Mouse (Mus musculus): ENCODE measurements at regions not wholly inside any gene's neighbourhood (a gene's known extent, or its start where the extent isn't known, plus 50 kb on each side); places are given as distances from the start of the nearest gene placed in this dataset.

- Histone ChIP-seq H3K36me3 (replicated peaks in 1 of 2; ENCODE audit: control insufficient read depth in 1 of 2, insufficient read depth in 1 of 2, low read length in 1 of 2) (no peaks in the 10 kb centered on the region), H3K4me3 (replicated peaks in 1 of 3; ENCODE audit: low read depth in 2 of 3, low read length in 2 of 3, poor library complexity in 1 of 3) (no peak overlapping the region), H3K9ac (ENCODE audit: insufficient read depth, low read depth) (no peak overlapping the region), H3K9me3 (replicated peaks; ENCODE audit: low read length) (no peaks in the 10 kb centered on the region), H3K27me3 (replicated peaks) (no peaks in the 10 kb centered on the region), H3K79me2 (replicated peaks; ENCODE audit: control insufficient read depth, extremely low read depth, insufficient read depth, poor library complexity, severe bottlenecking) (no peaks in the 10 kb centered on the region), H3K27ac (ENCODE audit: insufficient read depth, low read depth) (no peak overlapping the region), H3K4me2 (ENCODE audit: insufficient read depth, low read depth, poor library complexity, severe bottlenecking) (no peak overlapping the region), H3K4me1 (ENCODE audit: control insufficient read depth in 1 of 2, insufficient read depth in 2 of 2) (no peaks in the 10 kb centered on the region)
- dilution Hi-C loops (cut with MboI; ENCODE audit: extremely low pct_ligation_motif_present, extremely low pct_unique_long_range_greater_than_20kb, low sequenced_read_pairs) (no loop called here), in situ Hi-C loops (cut with MboI; ENCODE audit: low pct_ligation_motif_present, low pct_unique_long_range_greater_than_20kb, low sequenced_read_pairs) (no loop called here)
- no peak for TF ChIP-seq USF1 (IDR thresholded peaks at IDR 0.05; ENCODE audit: low read depth, low read length)
- DNase-seq (ENCODE audit: extremely low read depth), result no peak
Observed at GRCm38 (mm10) chr3:18707730-18708129, 759.5 kb downstream of the Cypt12 start.

- in situ Hi-C loops (cut with MboI; ENCODE audit: low pct_ligation_motif_present, low pct_unique_long_range_greater_than_20kb, low sequenced_read_pairs), result no loop called here
- Histone ChIP-seq H3K36me3 (replicated peaks in 1 of 2; ENCODE audit: control insufficient read depth in 1 of 2, insufficient read depth in 1 of 2, low read length in 1 of 2) (no peaks in the 10 kb centered on the region), H3K4me2 (ENCODE audit: insufficient read depth, low read depth, poor library complexity, severe bottlenecking) (no peak overlapping the region), H3K4me3 (replicated peaks in 1 of 3; ENCODE audit: low read depth in 2 of 3, low read length in 2 of 3, poor library complexity in 1 of 3) (no peak overlapping the region), H3K9me3 (replicated peaks; ENCODE audit: low read length) (no peaks in the 10 kb centered on the region), H3K27me3 (replicated peaks) (no peaks in the 10 kb centered on the region), H3K9ac (ENCODE audit: insufficient read depth, low read depth) (no peak overlapping the region), H3K79me2 (replicated peaks; ENCODE audit: control insufficient read depth, extremely low read depth, insufficient read depth, poor library complexity, severe bottlenecking) (no peaks in the 10 kb centered on the region), H3K4me1 (ENCODE audit: control insufficient read depth in 1 of 2, insufficient read depth in 2 of 2) (no peaks in the 10 kb centered on the region), H3K27ac (ENCODE audit: insufficient read depth, low read depth) (no peak overlapping the region)
- dilution Hi-C loops (cut with MboI; ENCODE audit: extremely low pct_ligation_motif_present, extremely low pct_unique_long_range_greater_than_20kb, low sequenced_read_pairs), result no loop called here
- no peak for TF ChIP-seq MYC (IDR thresholded peaks at IDR 0.05; ENCODE audit: low read depth, low read length)
- no peak for TF ChIP-seq RAD21 (IDR thresholded peaks at IDR 0.05; ENCODE audit: low read depth, low read length)
- TF ChIP-seq NELFE (IDR thresholded peaks at IDR 0.05; ENCODE audit: low read depth, low read length), result no peak
- no peak for TF ChIP-seq POLR2A (IDR thresholded peaks at IDR 0.05; ENCODE audit: low read depth, low read length)
- TF ChIP-seq MAFK (IDR thresholded peaks at IDR 0.05; ENCODE audit: insufficient replicate concordance, low read length), result no peak
- TF ChIP-seq ELF1 (IDR thresholded peaks at IDR 0.05; ENCODE audit: low read depth, low read length), result no peak
- TF ChIP-seq TBP (conservative IDR thresholded peaks at IDR 0.05; ENCODE audit: low read depth, low read length), result no peak
- TF ChIP-seq ZNF384 (IDR thresholded peaks at IDR 0.05; ENCODE audit: low read depth, low read length), result no peak
- no peak for DNase-seq (ENCODE audit: extremely low read depth)
Observed at GRCm38 (mm10) chr3:18711661-18712060, 763.5 kb downstream of the Cypt12 start.

GRCm38 (mm10) chr3:18713986-18714385, 765.8 kb downstream of the Cypt12 start:
- Histone ChIP-seq H3K27ac (ENCODE audit: insufficient read depth, low read depth) (no peak overlapping the region), H3K4me2 (ENCODE audit: insufficient read depth, low read depth, poor library complexity, severe bottlenecking) (no peak overlapping the region), H3K27me3 (replicated peaks) (no peaks in the 10 kb centered on the region), H3K36me3 (replicated peaks in 1 of 2; ENCODE audit: control insufficient read depth in 1 of 2, insufficient read depth in 1 of 2, low read length in 1 of 2) (no peaks in the 10 kb centered on the region), H3K9ac (ENCODE audit: insufficient read depth, low read depth) (no peak overlapping the region), H3K9me3 (replicated peaks; ENCODE audit: low read length) (no peaks in the 10 kb centered on the region), H3K4me1 (ENCODE audit: control insufficient read depth in 1 of 2, insufficient read depth in 2 of 2) (no peaks in the 10 kb centered on the region), H3K79me2 (replicated peaks; ENCODE audit: control insufficient read depth, extremely low read depth, insufficient read depth, poor library complexity, severe bottlenecking) (no peaks in the 10 kb centered on the region), H3K4me3 (replicated peaks in 1 of 3; ENCODE audit: low read depth in 2 of 3, low read length in 2 of 3, poor library complexity in 1 of 3) (no peak overlapping the region)
- dilution Hi-C loops (cut with MboI; ENCODE audit: extremely low pct_ligation_motif_present, extremely low pct_unique_long_range_greater_than_20kb, low sequenced_read_pairs), result no loop called here
- TF ChIP-seq CHD2 (IDR thresholded peaks at IDR 0.05; ENCODE audit: low read length), result no peak
- no peak for TF ChIP-seq POLR2AphosphoS2 (IDR thresholded peaks at IDR 0.05; ENCODE audit: low read depth, low read length)
- no peak for TF ChIP-seq JUN (IDR thresholded peaks at IDR 0.05; ENCODE audit: insufficient read depth, low read depth, low read length)
- TF ChIP-seq MAFK (IDR thresholded peaks at IDR 0.05; ENCODE audit: insufficient replicate concordance, low read length), result no peak
- no peak for TF ChIP-seq NRF1 (IDR thresholded peaks at IDR 0.05; ENCODE audit: low read depth, low read length)
- no peak for TF ChIP-seq ZNF384 (IDR thresholded peaks at IDR 0.05; ENCODE audit: low read depth, low read length)
- no peak for TF ChIP-seq HCFC1 (IDR thresholded peaks at IDR 0.05; ENCODE audit: low read depth, low read length)
- TF ChIP-seq SIN3A (IDR thresholded peaks at IDR 0.05; ENCODE audit: low read length), result no peak
- TF ChIP-seq MAZ (IDR thresholded peaks at IDR 0.05; ENCODE audit: low read depth, low read length), result no peak
- in situ Hi-C loops (cut with MboI; ENCODE audit: low pct_ligation_motif_present, low pct_unique_long_range_greater_than_20kb, low sequenced_read_pairs), result no loop called here
- DNase-seq (ENCODE audit: extremely low read depth), result no peak

All from CH12.LX (cell line).